Mouse (Mus musculus) liver, embryonic 14.5 days (tissue): ENCODE results near the gene Ankrd66. TPM values are rescaled to one million over a fixed set of nuclear protein-coding genes. Genes with fewer than 3 reads are reported as not detected.
A peak's percentile ranks its signal among the peaks of the same experiment; 100 is the strongest.

Experiments
- ATAC-seq: fragments of 200-750 bp; cut with Nextera tagmentation; 2 replicates; pipeline ENCODE4 v1.8.0; 2017; ENCODE audit warnings: moderate number of reproducible peaks, mild to moderate bottlenecking, moderate library complexity; ENCODE audit not compliant: insufficient read depth
- DNase-seq, 3 experiments: peaks; one replicate each; pipeline ENCODE4 v3.0.0-alpha.2; 2012 to 2013; ENCODE audit warnings: low read depth in 3 of 3, low spot score in 3 of 3
- H3K27ac ChIP-seq: fragments of 300-500 bp; sonication (generic); 2 replicates; pipeline ENCODE4 v1.5.1; 2014; ENCODE audit warnings: moderate library complexity, mild to moderate bottlenecking, control low read depth, inconsistent platforms
- H3K27me3 ChIP-seq: fragments of 300-500 bp; sonication (generic); 2 replicates; pipeline ENCODE4 v1.6.1; 2014; ENCODE audit warnings: mild to moderate bottlenecking, low read length, moderate library complexity; ENCODE audit not compliant: control insufficient read depth, insufficient read depth
- H3K36me3 ChIP-seq: fragments of 300-500 bp; sonication (generic); replicated peaks from 2 replicates; pipeline ENCODE4 v1.6.1; 2014; ENCODE audit warnings: low read depth; ENCODE audit not compliant: control insufficient read depth, insufficient read depth
- H3K4me1 ChIP-seq, 2 experiments: fragments of 200-500 bp in 1 of 2; fragments of 300-500 bp in 1 of 2; sonication (generic) in 1 of 2; replicated peaks; 2 replicates each; pipeline ENCODE4 v1.6.1; 2012 to 2014; ENCODE audit warnings: antibody characterized with exemption in 1 of 2, inconsistent platforms in 1 of 2, low read length in 1 of 2; ENCODE audit not compliant: control insufficient read depth in 2 of 2, insufficient read depth in 2 of 2
- H3K4me2 ChIP-seq: fragments of 300-500 bp; sonication (generic); 2 replicates; pipeline ENCODE4 v1.6.1; 2014; ENCODE audit warnings: low read depth, mild to moderate bottlenecking, control low read depth, moderate library complexity
- H3K4me3 ChIP-seq, 2 experiments: fragments of 200-500 bp in 1 of 2; fragments of 300-500 bp in 1 of 2; sonication (generic) in 1 of 2; 2 replicates each; pipeline ENCODE4 v1.5.1; 2012 to 2014; ENCODE audit warnings: low read depth in 2 of 2, low read length in 2 of 2, mild to moderate bottlenecking in 2 of 2, control low read depth in 1 of 2, inconsistent platforms in 1 of 2, moderate library complexity in 1 of 2; ENCODE audit not compliant: insufficient read depth in 1 of 2
- H3K9ac ChIP-seq: fragments of 300-500 bp; sonication (generic); replicated peaks from 2 replicates; pipeline ENCODE4 v1.6.1; 2014; ENCODE audit warnings: mild to moderate bottlenecking, control low read depth, moderate library complexity
- H3K9me3 ChIP-seq: fragments of 300-500 bp; sonication (generic); 2 replicates; pipeline ENCODE4 v1.6.1; 2016; ENCODE audit warnings: low read length, mixed read lengths; ENCODE audit not compliant: control insufficient read depth
- CTCF ChIP-seq: IDR thresholded peaks from 2 replicates; pipeline ENCODE4 v1.5.1; 2016; ENCODE audit warnings: antibody characterized with exemption, low read depth, control low read depth
- EP300 ChIP-seq: IDR thresholded peaks from 2 replicates; pipeline ENCODE4 v1.6.1; 2016; ENCODE audit warnings: antibody characterized with exemption, low read depth
- WGBS: fragments of 180-500 bp; shearing (Covaris S2); extraction: QIAGEN DNeasy Blood & Tissue Kit; methylation state at CpG from one replicate; pipeline ENCODE4 v1.1.7; 2014; ENCODE audit not compliant: insufficient replicate concordance; 5-methylcytosine and 5-hydroxymethylcytosine counted together
- polyA plus RNA-seq, 2 experiments: library from polyadenylated mRNA; depleted of rRNA in 1 of 2; stranded (reverse) in 1 of 2; unstranded in 1 of 2; fragments of >200 nt; fragmentation: Nextera tagmentation in 1 of 2; extraction: Ambion mirVana in 1 of 2; gene quantifications; 2 replicates each; pipeline versions ENCODE4 v1.2.1 to v1.2.3; 2012 to 2014

Gene Ankrd66
- polyA plus RNA-seq, 2 experiments: 0.07 TPM; not detected in 1

DNA sequence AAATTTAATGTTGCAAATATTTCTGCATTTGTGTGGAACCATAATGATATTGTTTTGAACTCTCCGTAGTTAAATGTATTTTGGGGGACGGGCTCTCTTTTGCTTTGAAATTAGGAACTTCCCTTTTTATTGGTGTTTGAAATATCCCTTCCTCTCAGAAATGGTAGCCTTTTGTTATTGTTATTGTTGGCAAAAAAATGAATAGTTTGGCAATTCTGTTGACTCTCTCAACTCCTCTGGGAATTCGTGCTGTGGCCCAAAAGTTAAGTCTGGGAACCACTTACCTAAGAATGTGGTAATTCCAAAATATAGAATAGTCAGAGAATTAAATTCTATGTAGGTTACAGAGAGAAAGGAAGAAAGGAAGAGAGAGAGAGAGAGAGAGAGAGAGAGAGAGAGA, 23.3 kb downstream of the Ankrd66 start:
- Histone ChIP-seq H3K36me3 (no peaks in the 10 kb centered on the region), H3K4me3 (no peak overlapping the region), H3K27ac (no peak overlapping the region), H3K4me1 (no peaks in the 10 kb centered on the region), H3K4me2 (no peak overlapping the region), H3K27me3 (no peaks in the 10 kb centered on the region), H3K9me3 (no peaks in the 10 kb centered on the region), H3K9ac (no peak overlapping the region)
- DNase-seq: no peak
- 40% methylated on average over 3 of the region's 3 CpGs for WGBS
- ATAC-seq: no peak
- TF ChIP-seq CTCF (no peak), EP300 (no peak)

DNA sequence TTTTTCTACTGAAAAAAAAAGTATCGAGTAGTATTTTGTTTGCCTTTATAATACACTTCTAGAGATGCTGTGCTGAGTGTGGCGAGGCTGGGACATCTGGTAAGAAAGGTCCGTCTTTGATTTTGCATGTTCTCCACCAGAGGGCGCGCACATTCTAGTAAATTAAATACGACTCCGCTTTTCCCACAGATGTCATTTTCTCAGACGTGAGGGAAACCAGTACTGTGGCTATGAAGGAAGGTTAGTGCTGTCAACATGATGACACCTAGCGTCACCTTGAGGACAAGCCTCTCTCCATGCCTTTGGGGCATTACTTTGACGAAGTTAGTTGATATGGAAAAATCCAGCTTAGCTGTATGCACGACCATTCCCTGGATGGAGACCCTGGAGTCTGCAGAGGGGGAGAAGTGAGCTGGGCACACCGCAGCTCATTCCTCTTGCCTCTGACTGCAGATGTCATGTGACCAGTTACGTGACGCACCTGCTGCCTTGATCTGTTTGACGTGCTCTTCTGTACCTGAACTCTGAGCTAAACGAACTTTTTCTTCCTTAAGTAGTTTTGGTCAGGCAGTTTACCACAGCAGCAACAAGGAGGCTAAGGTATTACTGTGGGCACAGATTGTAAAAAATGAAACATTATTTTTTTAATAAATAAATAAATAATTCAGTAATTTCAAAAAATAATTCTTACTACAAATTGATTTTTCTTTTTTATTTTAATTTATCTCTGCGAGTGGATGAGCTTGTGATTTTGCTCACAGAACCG, 24.6 kb downstream of the Ankrd66 start:
- no peak overlapping the region for H3K27ac ChIP-seq
- no peak for ATAC-seq
- WGBS: 26% methylated on average over 18 of the region's 18 CpGs

DNA sequence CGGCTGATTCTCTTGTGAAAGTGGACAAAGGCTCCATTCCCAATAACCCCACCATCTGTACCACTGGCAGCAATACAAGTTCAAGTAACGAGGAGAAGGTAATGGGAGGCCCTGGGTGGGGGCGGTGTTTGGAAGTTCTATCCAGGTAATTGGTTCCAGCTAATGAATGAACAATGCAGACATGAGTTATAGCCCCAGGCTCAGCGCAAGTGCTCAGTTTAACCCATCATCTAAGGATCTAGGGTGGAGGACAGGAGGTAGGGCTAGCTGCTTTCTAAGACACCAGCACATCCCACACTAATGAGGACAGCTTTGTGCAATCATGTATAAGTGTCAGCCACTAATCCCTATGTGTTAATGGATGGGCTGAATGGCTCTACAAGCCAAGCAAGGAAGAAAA, 32.7 kb downstream of the Ankrd66 start:
- H3K4me1 ChIP-seq: no peaks in the 10 kb centered on the region
- no peak overlapping the region for H3K4me2 ChIP-seq
- H3K27me3 ChIP-seq: no peaks in the 10 kb centered on the region
- 65% methylated on average over 4 of the region's 4 CpGs for WGBS
- no peak overlapping the region for H3K4me3 ChIP-seq
- TF ChIP-seq CTCF (no peak), EP300 (no peak)
- ATAC-seq (no peak), DNase-seq (no peak)
- H3K36me3 ChIP-seq: no peaks in the 10 kb centered on the region
- no peaks in the 10 kb centered on the region for H3K9me3 ChIP-seq
- no peak overlapping the region for H3K27ac ChIP-seq
- H3K9ac ChIP-seq: no peak overlapping the region

More for the DNA sequence above, 24.6 kb downstream of the Ankrd66 start:
- TF ChIP-seq EP300 (no peak), CTCF (peak; percentile 69)
- Histone ChIP-seq H3K9me3 (no peaks in the 10 kb centered on the region), H3K4me2 (no peak overlapping the region), H3K27me3 (no peaks in the 10 kb centered on the region), H3K4me3 (no peak overlapping the region), H3K4me1 (no peaks in the 10 kb centered on the region), H3K36me3 (no peaks in the 10 kb centered on the region), H3K9ac (no peak overlapping the region)
- DNase-seq: peak; percentile 30 to 38 (median 35)

DNA sequence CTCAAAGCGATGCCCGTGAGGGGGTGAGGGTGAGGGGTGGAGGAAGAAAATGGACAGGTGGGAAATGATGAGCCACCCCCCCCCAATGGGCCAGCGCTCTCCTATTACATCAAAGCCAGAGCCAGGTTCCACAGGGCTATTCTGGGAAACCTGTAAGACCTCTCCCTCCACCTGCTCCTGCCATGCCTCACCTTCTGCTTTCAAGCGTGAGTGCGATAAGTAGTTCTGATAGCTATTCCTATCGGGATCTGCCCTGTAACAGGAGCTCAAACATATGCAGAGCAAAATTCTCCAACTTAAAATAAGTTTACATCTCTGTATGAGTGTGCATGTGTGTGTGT, 38.9 kb downstream of the Ankrd66 start:
- no peak for ATAC-seq
- no peak overlapping the region for H3K4me3 ChIP-seq

DNA sequence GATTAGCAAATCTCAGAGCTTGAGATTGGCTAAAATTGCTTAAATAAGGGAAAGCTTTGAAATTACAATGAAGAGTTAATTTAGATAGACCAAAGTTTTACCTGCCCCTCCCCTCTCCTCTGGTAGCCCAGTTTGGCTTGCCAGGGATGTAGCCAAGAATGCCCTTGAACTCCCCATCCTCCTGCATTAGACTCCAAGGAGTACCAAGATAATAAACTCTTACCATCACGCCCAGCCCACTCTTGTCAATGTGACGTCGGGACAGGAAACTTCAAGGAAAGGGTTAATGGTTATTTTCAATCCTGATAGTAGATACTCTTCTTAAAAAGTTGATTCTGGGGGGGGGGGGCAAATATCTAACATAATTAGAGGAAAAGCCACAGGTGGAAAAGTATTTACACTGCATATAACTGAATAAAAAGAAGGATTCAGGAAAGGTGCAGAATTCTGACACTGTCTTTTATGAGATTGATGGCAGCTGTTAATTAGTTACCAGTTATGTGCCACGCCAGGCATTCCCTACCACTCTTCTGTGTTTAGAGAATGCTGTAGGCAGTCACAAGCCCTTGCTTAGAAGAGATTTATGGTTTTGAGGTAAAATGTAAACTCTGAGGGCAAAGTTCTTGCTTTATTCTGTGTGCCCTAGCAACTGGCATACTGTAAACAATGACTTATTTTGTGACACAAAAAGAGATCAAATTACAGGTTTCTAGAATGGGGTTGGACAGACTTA, 39.4 kb downstream of the Ankrd66 start:
- Histone ChIP-seq H3K27me3 (no peaks in the 10 kb centered on the region), H3K27ac (no peak overlapping the region), H3K9ac (no peak overlapping the region), H3K4me1 (no peaks in the 10 kb centered on the region), H3K36me3 (no peaks in the 10 kb centered on the region), H3K4me2 (no peak overlapping the region), H3K9me3 (no peaks in the 10 kb centered on the region), H3K4me3 (no peak overlapping the region)
- 45% methylated on average over 4 of the region's 4 CpGs for WGBS
- ATAC-seq (no peak), DNase-seq (no peak)
- TF ChIP-seq CTCF (no peak), EP300 (no peak)

More for the DNA sequence above, 38.9 kb downstream of the Ankrd66 start:
- H3K4me1 ChIP-seq: no peaks in the 10 kb centered on the region
- H3K4me2 ChIP-seq: no peak overlapping the region
- 51% methylated on average over 6 of the region's 6 CpGs for WGBS
- H3K9ac ChIP-seq: no peak overlapping the region
- H3K27ac ChIP-seq: no peak overlapping the region
- TF ChIP-seq CTCF: no peak
- no peak for TF ChIP-seq EP300
- no peaks in the 10 kb centered on the region for H3K36me3 ChIP-seq
- no peaks in the 10 kb centered on the region for H3K27me3 ChIP-seq
- no peaks in the 10 kb centered on the region for H3K9me3 ChIP-seq
- no peak for DNase-seq
